Mouse (Mus musculus) left cerebral cortex, adult 2 months (tissue): ENCODE results near the gene Pi4kb. TPM values are rescaled to one million over a fixed set of nuclear protein-coding genes. Genes with fewer than 3 reads are reported as not detected.

Source experiments
- DNase-seq, 2 experiments: peaks; one replicate each; pipeline ENCODE4 v3.0.0; 2021 to 2022; ENCODE audit warnings: low spot score in 2 of 2, mixed read lengths in 1 of 2; ENCODE audit errors: extremely low spot score in 1 of 2
- H3K27ac ChIP-seq: fragments of 200-600 bp; 2 replicates; pipeline ENCODE4 v1.8.1; 2022
- H3K4me3 ChIP-seq: fragments of 200-600 bp; 2 replicates; pipeline ENCODE4 v1.8.1; 2022
- CTCF ChIP-seq: fragments of 200-600 bp; IDR thresholded peaks from 2 replicates; pipeline ENCODE4 v1.8.1; 2022; ENCODE audit warnings: antibody characterized with exemption, mild to moderate bottlenecking, moderate library complexity
- intact Hi-C: fragments of 180-260 bp; cut with DNase I; formaldehyde crosslinking; loops from one replicate; pipeline ENCODE4 v1.15.1; 2025
- microRNA-seq, 2 experiments: library from miRNA; unstranded; fragments of <30 nt; microRNA quantifications; one replicate each; pipeline ENCODE4 v1.2.0; 2021
- total RNA-seq, 2 experiments: library from RNA; stranded (reverse); gene quantifications; 2 replicates each; pipeline ENCODE4 v1.2.3; 2021

The Pi4kb gene
- total RNA-seq, 2 experiments from 2014 or later = 58.0 to 58.4 TPM

- H3K4me3 ChIP-seq = no peak overlapping the region
- intact Hi-C loops = no loop called here
- TF ChIP-seq CTCF = no peak
- no peak for DNase-seq
- no peak overlapping the region for H3K27ac ChIP-seq
Observed at GRCm38 (mm10) chr3:95056275-95056674, 81.7 kb downstream of the Pi4kb start.

Small RNA genes within 50 kb of the gene (microRNA-seq; reads per million reads assigned to microRNA genes)
- gene Mir7013 = 6.5 to 9.3 reads per million in 2 experiments

Other genes with a start within 250 kb of the Pi4kb start
- 1 to 10 TPM; 4.5 TPM for gene Cgn, start 188.2 kb upstream of the Pi4kb start, total RNA-seq
- 10 to 100 TPM; 57.4 to 60.2 TPM for gene Pogz, start 137.2 kb upstream of the Pi4kb start, total RNA-seq
- 100 to 1,000 TPM; 245 to 288 TPM for gene Psmb4, start 87.8 kb upstream of the Pi4kb start, total RNA-seq
- gene Selenbp1, start 41.7 kb upstream of the Pi4kb start, total RNA-seq = 10 to 100 TPM in 1 of 2 experiments, 1 to 10 TPM in 1; 7.9 to 10.0 TPM
- 10 to 100 TPM; 23.3 to 28.2 TPM for gene Rfx5, start 20.7 kb upstream of the Pi4kb start, total RNA-seq
- gene Zfp687, start 40.7 kb downstream of the Pi4kb start, total RNA-seq = 10 to 100 TPM; 23.1 to 25.9 TPM
- gene Psmd4, start 67.9 kb downstream of the Pi4kb start, total RNA-seq = 100 to 1,000 TPM; 156 to 164 TPM
- gene Pip5k1a, start 132.2 kb downstream of the Pi4kb start, total RNA-seq = 10 to 100 TPM; 58.2 to 58.5 TPM
- gene Vps72, start 136.3 kb downstream of the Pi4kb start, total RNA-seq = 10 to 100 TPM; 42.1 to 43.1 TPM
- under 1 TPM in 1 of 2 experiments, not detected in 1; 0.82 TPM for gene Tmod4, start 149.7 kb downstream of the Pi4kb start, total RNA-seq
- gene Scnm1, start 159.3 kb downstream of the Pi4kb start, total RNA-seq = 10 to 100 TPM; 45.6 to 49.7 TPM
- 10 to 100 TPM; 13.5 to 16.1 TPM for gene Lysmd1, start 159.4 kb downstream of the Pi4kb start, total RNA-seq
- 1 to 10 TPM; 2.5 to 2.6 TPM for gene Tnfaip8l2, start 167.6 kb downstream of the Pi4kb start, total RNA-seq
- 10 to 100 TPM; 24.8 to 26.5 TPM for gene Sema6c, start 185.7 kb downstream of the Pi4kb start, total RNA-seq
- 10 to 100 TPM; 10.9 to 11.8 TPM for gene Gabpb2, start 243.2 kb downstream of the Pi4kb start, total RNA-seq